Mouse (Mus musculus): ENCODE measurements around the gene Maea.

- no peak for TF ChIP-seq EP300 (IDR thresholded peaks at IDR 0.05)
- TF ChIP-seq CTCF (IDR thresholded peaks at IDR 0.05), result no peak
Observed at GRCm38 (mm10) chr5:33395693-33396092, 60.4 kb downstream of the Maea start.

All from lung, postnatal 0 days (tissue).